20 mouse cellular contexts compared by ENCODE assay signal in the genomic region with DNA sequence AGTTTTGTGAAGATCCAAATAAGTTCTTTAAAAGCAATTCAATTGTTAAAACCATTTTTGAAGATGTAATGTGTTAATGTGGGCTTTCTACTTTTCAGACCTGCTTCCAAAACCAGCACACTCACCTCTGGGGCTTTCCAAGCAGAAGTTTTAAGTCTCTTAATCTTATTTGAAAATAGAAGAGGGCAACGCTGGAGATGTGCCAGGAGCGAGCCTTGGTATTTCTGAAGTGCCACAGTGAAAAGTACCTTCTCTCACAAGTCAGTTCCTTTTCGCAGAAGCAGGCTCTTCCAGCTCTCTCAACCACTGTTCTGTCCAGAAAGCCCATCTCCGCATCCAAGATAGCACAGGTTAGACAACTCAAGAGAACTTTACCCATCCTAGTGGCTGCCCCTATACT. TPM values are rescaled to one million over a fixed set of nuclear protein-coding genes. Genes with fewer than 3 reads are reported as not detected.
DNase-seq lines count a peak whose midpoint lies in the region; ATAC-seq and TF ChIP-seq lines count a peak whose summit lies in the region.
"Had no signal": no experiment of that assay in that cellular context is flagged by ENCODE, and none has a peak within 500 bp of the region (broad histone marks: within the 10 kb centered on the region; RNA-seq: fewer than 3 reads in every experiment).

No protein-coding gene starts in this region.

- H3K27me3 ChIP-seq in stomach, postnatal 0 days (ENCODE audit: control insufficient read depth, insufficient read depth, low read length) = no peaks in the 10 kb centered on the region

- no peak overlapping the region for H3K4me2 ChIP-seq in stomach, postnatal 0 days (replicated peaks; ENCODE audit: low read depth)
- H3K4me2 ChIP-seq: forebrain, embryonic 13.5 days; heart, embryonic 11.5 days; hindbrain, embryonic 12.5 days; hindbrain, embryonic 15.5 days had no signal

- WGBS in stomach, postnatal 0 days = 77% methylated on average over 4 of the region's 4 CpGs

- H3K9ac ChIP-seq in stomach, postnatal 0 days (ENCODE audit: low read length) = no peak overlapping the region
- H3K9ac ChIP-seq: forebrain, embryonic 13.5 days; hindbrain, embryonic 12.5 days; hindbrain, embryonic 15.5 days had no signal

- H3K36me3 ChIP-seq in stomach, postnatal 0 days (ENCODE audit: control insufficient read depth, insufficient read depth, low read length) = no peaks in the 10 kb centered on the region
- H3K36me3 ChIP-seq: forebrain, embryonic 10.5 days; hindbrain, embryonic 12.5 days; hindbrain, embryonic 15.5 days had no signal

- no peaks in the 10 kb centered on the region for H3K4me1 ChIP-seq in stomach, postnatal 0 days (replicated peaks; ENCODE audit: control insufficient read depth, insufficient read depth)

- no peak overlapping the region for H3K4me3 ChIP-seq in stomach, postnatal 0 days (ENCODE audit: low read depth, low read length)
- H3K4me3 ChIP-seq: forebrain, embryonic 10.5 days; forebrain, embryonic 13.5 days; heart, adult 2 months; hindbrain, embryonic 12.5 days; hindbrain, embryonic 15.5 days had no signal

- no peaks in the 10 kb centered on the region for H3K9me3 ChIP-seq in stomach, postnatal 0 days (ENCODE audit: control insufficient read depth, low read length)
- H3K9me3 ChIP-seq: forebrain, embryonic 10.5 days; forebrain, embryonic 13.5 days; hindbrain, embryonic 12.5 days; hindbrain, embryonic 15.5 days had no signal

- no peak for ATAC-seq in stomach, postnatal 0 days (ENCODE audit: low FRiP score, low TSS enrichment)
- ATAC-seq: forebrain, embryonic 13.5 days; forebrain, embryonic 16.5 days had no signal

- DNase-seq in heart, adult 11 months = peak; percentile 55
- no peak for DNase-seq in heart, adult 9 months (ENCODE audit: low spot score in 2 of 2)
- peak; percentile 43 for DNase-seq in lung, postnatal 10 days
- peak; percentile 73 for DNase-seq in lung, postnatal 36 days
- no peak for DNase-seq in stomach, postnatal 0 days (ENCODE audit: low spot score)
- DNase-seq in T-cell, adult 2 months (ENCODE audit: low spot score) = no peak
- no peak for DNase-seq in kidney, adult 11 months
- DNase-seq: adrenal gland, postnatal 10 days; adrenal gland, postnatal 36 days; cerebellum, adult 18-20 months; cerebellum, adult 9-10 months; cerebellum, postnatal 14 days; gastrocnemius, postnatal 10 days; heart, adult 2 months had no signal

- no peak for TF ChIP-seq EP300 in stomach, postnatal 0 days (optimal IDR thresholded peaks at IDR 0.05)

- no peak for TF ChIP-seq CTCF in stomach, postnatal 0 days (IDR thresholded peaks at IDR 0.05; ENCODE audit: low read depth)

- no peak overlapping the region for H3K27ac ChIP-seq in stomach, postnatal 0 days (replicated peaks)
- H3K27ac ChIP-seq: forebrain, embryonic 10.5 days; forebrain, embryonic 13.5 days; heart, adult 2 months; hindbrain, embryonic 12.5 days; hindbrain, embryonic 15.5 days had no signal

RNA-seq across cellular contexts. Expression of gene Tnfrsf11a, which starts 4.1 kb away (rescaled TPM):
- polyA plus RNA-seq in stomach, postnatal 0 days (2015; fragmentation: Nextera tagmentation; extraction: Ambion mirVana) = 3.2 and 3.8 TPM in 2 replicates

Comparison
In these comparisons a context has a peak if more than half of its experiments do, and no peak if none do; other contexts are left out.
1. DNase-seq: peak in heart, adult 11 months (single experiment), lung, postnatal 10 days (single experiment) and lung, postnatal 36 days (single experiment); none in heart, adult 9 months (0 of 2), stomach, postnatal 0 days (single experiment), T-cell, adult 2 months (single experiment) and kidney, adult 11 months (single experiment).